Mouse (Mus musculus) retina, postnatal 1 day (tissue): ENCODE data around the gene Hdac11.
A peak's percentile ranks its signal among the peaks of the same experiment; 100 is the strongest.
"Not testable (repeated sequence)": the region's sequence is repeated elsewhere in the genome, so short reads cannot be mapped to it uniquely, and the experiment has no call there.

Experiments used
- DNase-seq: peaks from one replicate; pipeline ENCODE4 v3.0.0-alpha.2; 2012

Hdac11 gene

GRCm38 (mm10) chr6:91156554-91157236 lies at the start of gene Hdac11:
Hdac11 (plus strand) TSS chr6:91156665.
- DNase-seq: peak; percentile 96

GRCm38 (mm10) chr6:91108301-91108916 lies 48.1 kb upstream of the Hdac11 start:
- no peak for DNase-seq

GRCm38 (mm10) chr6:91108917-91109450 lies 47.5 kb upstream of the Hdac11 start:
- no peak for DNase-seq

GRCm38 (mm10) chr6:91109489-91109888 lies 47.0 kb upstream of the Hdac11 start:
- DNase-seq: no peak

- no peak for DNase-seq
Observed at GRCm38 (mm10) chr6:91110323-91111020, 46.0 kb upstream of the Hdac11 start.

GRCm38 (mm10) chr6:91111141-91111953 lies 45.1 kb upstream of the Hdac11 start:
- DNase-seq: no peak

GRCm38 (mm10) chr6:91111954-91112252 lies 44.6 kb upstream of the Hdac11 start:
- DNase-seq: no peak

GRCm38 (mm10) chr6:91114716-91115115 lies 41.7 kb upstream of the Hdac11 start:
- DNase-seq: no peak

- no peak for DNase-seq
Observed at GRCm38 (mm10) chr6:91115158-91115557, 41.3 kb upstream of the Hdac11 start.

- DNase-seq: no peak
Observed at GRCm38 (mm10) chr6:91115863-91116243, 40.6 kb upstream of the Hdac11 start.

- peak; percentile 99 for DNase-seq
Observed at GRCm38 (mm10) chr6:91116244-91117145, 40.0 kb upstream of the Hdac11 start, which contains the start of gene Nup210. Nup210 (minus strand) TSS chr6:91116829.

GRCm38 (mm10) chr6:91117149-91117548 lies 39.3 kb upstream of the Hdac11 start:
- no peak for DNase-seq

GRCm38 (mm10) chr6:91118526-91118925 lies 37.9 kb upstream of the Hdac11 start:
- no peak for DNase-seq

- DNase-seq: no peak
Observed at GRCm38 (mm10) chr6:91120206-91120605, 36.3 kb upstream of the Hdac11 start.

- DNase-seq: not testable (repeated sequence)
Observed at GRCm38 (mm10) chr6:91121089-91121488, 35.4 kb upstream of the Hdac11 start.

- DNase-seq: no peak
Observed at GRCm38 (mm10) chr6:91123453-91123852, 33.0 kb upstream of the Hdac11 start.

GRCm38 (mm10) chr6:91124286-91125227 lies 31.9 kb upstream of the Hdac11 start:
- DNase-seq: no peak

GRCm38 (mm10) chr6:91125228-91125585 lies 31.3 kb upstream of the Hdac11 start:
- DNase-seq: no peak

- DNase-seq: no peak
Observed at GRCm38 (mm10) chr6:91128996-91129395, 27.5 kb upstream of the Hdac11 start.

GRCm38 (mm10) chr6:91130856-91131255 lies 25.6 kb upstream of the Hdac11 start:
- DNase-seq: no peak
